Mouse (Mus musculus) lung, adult 2 months (tissue): ENCODE measurements around the gene Slu7.

ENCODE experiments used
- CTCF ChIP-seq: fragments of 200-500 bp; IDR thresholded peaks from 2 replicates; pipeline ENCODE4 v1.5.1; 2011; ENCODE audit warnings: mild to moderate bottlenecking, low read length, control low read depth; ENCODE audit not compliant: insufficient read depth
- POLR2A ChIP-seq: fragments of 200-500 bp; IDR thresholded peaks from 2 replicates; pipeline ENCODE4 v1.6.1; 2011; ENCODE audit warnings: low read depth, mild to moderate bottlenecking, control low read depth, low read length, borderline replicate concordance; ENCODE audit errors: extremely low read depth

GRCm38 (mm10) chr11:43392757-43393156 is 40.8 kb upstream of the Slu7 start:
- TF ChIP-seq POLR2A: no peak
- no peak for TF ChIP-seq CTCF
